Mouse (Mus musculus) right cerebral cortex, postnatal 14 days (tissue): ENCODE data around the gene D630039A03Rik.
A peak's percentile ranks its signal among the peaks of the same experiment; 100 is the strongest.

ENCODE experiments used
- DNase-seq: peaks from one replicate; pipeline ENCODE4 v3.0.0; 2022

Gene D630039A03Rik

GRCm38 (mm10) chr4:57886066-57886887 is 29.8 kb downstream of the D630039A03Rik start:
- no peak for DNase-seq

DNA sequence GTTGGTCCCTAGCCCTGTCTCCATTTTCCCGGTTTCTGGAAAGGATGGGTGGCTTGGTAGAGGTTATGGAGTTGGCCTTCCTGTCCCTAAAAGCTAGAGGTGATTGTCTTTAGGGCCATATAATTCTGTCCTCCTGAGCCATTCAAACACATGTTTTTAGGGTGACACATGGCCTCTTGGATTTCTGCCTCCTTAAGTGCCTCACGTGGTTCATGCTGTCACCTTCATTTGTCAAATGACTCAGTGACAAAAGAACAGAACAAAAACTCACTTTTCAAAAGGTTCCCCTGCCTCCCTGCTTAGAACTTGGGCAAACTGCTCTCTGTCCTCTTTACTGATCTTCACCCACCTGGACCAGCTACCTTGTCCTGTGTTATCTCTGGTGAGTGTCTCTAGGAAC is 30.9 kb downstream of the D630039A03Rik start:
- no peak for DNase-seq

DNA sequence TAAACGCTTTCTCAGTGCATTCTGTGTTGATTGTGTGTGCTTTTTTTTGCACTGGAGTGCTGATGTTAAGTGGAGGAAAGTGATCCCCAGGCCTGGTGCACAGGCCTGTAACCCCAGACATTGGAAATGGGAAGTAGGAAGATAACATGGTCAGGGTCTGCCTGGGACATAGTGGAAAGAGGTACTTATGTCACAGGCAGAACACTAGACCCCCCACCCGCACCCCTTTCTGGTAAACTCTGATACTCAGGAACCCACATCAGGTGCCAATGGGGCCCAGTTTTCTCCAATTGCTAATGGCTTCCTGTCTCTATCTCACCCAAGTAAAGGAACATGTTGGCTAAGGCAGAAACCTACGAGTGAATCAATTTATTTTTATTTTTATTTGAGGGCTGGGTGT is 31.6 kb downstream of the D630039A03Rik start:
- DNase-seq, result no peak

DNA sequence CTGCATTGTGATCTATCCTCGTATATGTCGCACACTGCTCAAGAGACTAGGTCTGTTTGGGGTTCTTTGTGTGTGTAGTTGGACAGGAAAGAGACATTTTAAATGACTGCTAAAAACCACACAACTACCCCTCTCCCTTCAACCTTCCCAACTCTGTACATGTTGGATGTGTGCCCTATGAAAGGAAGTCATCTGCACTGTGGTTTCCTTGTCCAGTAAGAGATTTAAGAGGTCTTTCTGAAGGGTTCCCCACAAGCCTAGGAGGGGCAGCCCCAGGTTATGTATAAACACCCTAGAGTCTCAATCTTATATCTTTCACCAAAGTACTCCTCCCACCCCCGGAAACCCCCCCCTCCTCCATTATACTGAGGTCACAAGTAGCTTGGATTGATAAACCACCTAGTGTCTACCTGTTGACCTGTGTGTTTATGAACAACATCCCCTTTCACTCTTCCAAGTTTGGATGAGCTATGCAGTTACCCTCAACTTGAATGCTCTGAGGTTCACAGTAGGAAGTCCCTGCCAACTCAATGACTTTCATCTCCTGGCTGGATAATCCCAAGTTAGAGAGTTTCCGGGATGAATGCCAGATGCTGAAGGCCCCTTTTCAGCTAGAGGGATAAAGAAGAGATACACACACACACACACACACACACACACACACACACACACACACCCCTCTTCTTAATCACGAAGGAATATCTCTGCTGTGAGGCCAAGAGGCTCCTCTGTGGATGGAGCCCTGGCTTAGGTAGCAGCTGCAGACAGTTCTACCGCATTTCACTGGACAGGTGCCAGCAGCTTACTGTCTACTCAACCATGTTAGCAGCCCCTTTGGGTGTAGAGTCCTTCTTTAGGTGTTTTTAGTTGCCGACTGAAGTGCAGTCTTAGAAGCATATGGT is 32.3 kb downstream of the D630039A03Rik start:
- DNase-seq, result peak; percentile 25

DNA sequence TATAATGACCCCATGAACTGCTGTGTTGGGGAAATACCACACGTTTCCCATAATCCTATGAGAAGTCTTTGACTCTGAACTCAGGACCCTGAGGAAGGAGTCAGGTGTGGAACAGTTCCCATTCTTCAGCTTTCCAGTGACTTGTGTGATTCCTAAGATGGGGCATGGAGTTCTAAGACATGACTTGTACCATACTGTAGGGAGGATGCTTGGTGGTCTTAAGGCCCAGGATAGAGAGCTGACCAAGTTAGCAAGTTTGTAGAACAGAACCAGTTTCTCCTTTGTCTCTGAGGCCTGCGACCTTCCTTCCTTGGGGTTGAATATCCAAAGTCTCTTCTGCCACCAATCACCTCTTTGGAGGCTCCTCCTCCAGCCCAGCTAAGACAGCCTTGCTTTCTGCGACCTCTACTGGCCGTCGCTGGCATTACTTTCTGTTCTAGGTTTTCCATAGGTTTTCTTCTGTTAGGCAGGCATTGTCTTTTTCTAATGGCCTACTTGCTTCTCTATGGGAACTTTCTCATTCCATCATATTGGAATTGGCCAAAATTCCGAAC is 36.2 kb downstream of the D630039A03Rik start:
- DNase-seq, result peak; percentile 83

- no peak for DNase-seq
These were observed 37.0 kb downstream of the D630039A03Rik start for GRCm38 (mm10) chr4:57879137-57879536.

DNA sequence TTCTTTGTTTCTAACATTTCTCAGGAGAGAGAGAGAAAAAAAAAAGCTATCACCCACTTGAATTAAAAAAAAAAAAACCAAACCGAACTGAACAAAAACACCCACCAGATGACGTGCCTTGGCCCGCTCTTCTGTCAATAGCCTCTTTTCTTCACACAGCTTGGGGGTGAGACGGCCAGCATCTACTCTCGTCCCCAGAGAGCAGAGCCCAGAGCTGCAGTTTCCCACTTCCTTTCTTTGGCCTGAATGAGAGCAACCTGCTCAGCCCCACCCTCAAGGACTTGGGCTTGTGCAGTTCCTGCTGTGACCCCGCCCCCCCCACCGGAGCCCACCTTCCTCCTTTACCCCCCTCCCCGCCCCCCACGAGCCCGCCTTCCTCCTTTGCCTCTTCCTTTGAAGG is 48.6 kb downstream of the D630039A03Rik start:
- DNase-seq, result no peak

GRCm38 (mm10) chr4:57866990-57867389 is 49.1 kb downstream of the D630039A03Rik start:
- DNase-seq, result no peak

GRCm38 (mm10) chr4:57866088-57866487 is 50.0 kb downstream of the D630039A03Rik start:
- DNase-seq, result no peak

- DNase-seq, result no peak
These were observed 53.7 kb downstream of the D630039A03Rik start for GRCm38 (mm10) chr4:57862269-57862986.

- no peak for DNase-seq
These were observed 54.2 kb downstream of the D630039A03Rik start for GRCm38 (mm10) chr4:57861856-57862255.

DNA sequence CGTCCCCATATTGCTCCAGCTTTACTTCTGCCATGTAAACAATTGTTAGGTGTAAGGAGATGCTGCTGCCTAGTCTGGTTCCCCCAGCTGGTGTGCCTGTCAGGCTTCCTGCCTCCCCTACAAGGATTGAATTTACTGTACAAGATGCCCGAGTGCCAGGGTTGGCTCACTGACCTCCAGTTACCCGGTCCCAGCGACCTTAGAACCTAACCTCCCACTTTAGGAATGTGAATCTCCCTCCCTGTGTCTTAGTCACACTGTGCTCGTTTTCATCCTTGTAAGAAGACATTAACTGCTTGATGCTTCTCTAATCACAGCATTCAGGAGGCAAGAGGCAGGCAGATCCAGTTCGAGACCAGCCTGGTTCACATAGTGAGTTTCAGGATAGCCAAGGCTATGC is 54.9 kb downstream of the D630039A03Rik start:
- DNase-seq, result no peak

DNA sequence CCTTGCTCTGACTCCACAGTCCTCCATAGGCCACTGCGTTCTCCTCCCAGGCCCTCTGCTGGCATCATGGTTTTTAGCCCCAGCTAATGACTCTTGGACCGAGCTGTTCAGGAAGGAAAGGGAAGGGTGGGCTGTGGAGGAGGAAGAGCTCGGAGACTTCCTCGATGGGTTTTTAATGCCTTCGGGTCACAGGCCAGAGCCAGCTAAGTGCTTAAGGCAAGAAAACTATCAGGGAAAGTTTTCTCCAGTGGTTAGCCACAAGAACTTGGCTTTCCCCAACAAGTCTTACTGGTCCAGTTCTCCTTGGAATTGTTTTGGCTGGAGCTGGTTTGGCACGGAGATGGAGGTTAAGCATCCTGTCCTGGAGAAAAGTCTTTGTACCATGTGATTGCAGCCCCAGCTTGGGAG is 55.9 kb downstream of the D630039A03Rik start:
- no peak for DNase-seq
